Mouse (Mus musculus): ENCODE measurements around the gene Olfr1205. TPM values are rescaled to one million over a fixed set of nuclear protein-coding genes. Genes with fewer than 3 reads are reported as not detected.

Olfr1205 gene
- not detected for total RNA-seq (2021)
- long read RNA-seq, experiment 1, result 0 reads
- long read RNA-seq, experiment 2, result 0 reads

GRCm38 (mm10) chr2:88829437-88829836 is at the start of gene Olfr1205:
Olfr1205 (plus strand) TSS chr2:88829737.
- DNase-seq (ENCODE audit: low spot score in 2 of 2), result no peak

- DNase-seq (ENCODE audit: low spot score in 2 of 2), result no peak
Measured at GRCm38 (mm10) chr2:88792736-88793135, 36.8 kb upstream of the Olfr1205 start, which contains the start of gene Olfr1201. Olfr1201 (plus strand) TSS chr2:88793036.

GRCm38 (mm10) chr2:88814196-88814595 is 15.3 kb upstream of the Olfr1205 start, which contains the start of gene Olfr1202:
Olfr1202 (plus strand) TSS chr2:88814496.
- DNase-seq (ENCODE audit: low spot score in 2 of 2), result no peak

- no peak for DNase-seq (ENCODE audit: low spot score in 2 of 2)
Measured at GRCm38 (mm10) chr2:88838477-88838876, 8.9 kb downstream of the Olfr1205 start.

GRCm38 (mm10) chr2:88848992-88849391 is 19.5 kb downstream of the Olfr1205 start, which contains the start of gene Olfr1204:
Olfr1204 (plus strand) TSS chr2:88849292.
- DNase-seq (ENCODE audit: low spot score in 2 of 2), result no peak

GRCm38 (mm10) chr2:88862931-88863330 is 33.4 kb downstream of the Olfr1205 start, which contains the start of gene Olfr1206:
Olfr1206 (plus strand) TSS chr2:88863231.
- no peak for DNase-seq (ENCODE audit: low spot score in 2 of 2)

Other genes with a start within 250 kb of the Olfr1205 start
- not detected for gene Olfr1189, start 243.3 kb upstream of the Olfr1205 start, total RNA-seq (2021)
- not detected for gene Olfr1191-ps1, start 189.2 kb upstream of the Olfr1205 start, total RNA-seq (2021)
- not detected for gene Olfr1192-ps1, start 181.2 kb upstream of the Olfr1205 start, total RNA-seq (2021)
- not detected for gene Olfr1193, start 154.1 kb upstream of the Olfr1205 start, total RNA-seq (2021)
- not detected for gene Olfr1195, start 140.6 kb upstream of the Olfr1205 start, total RNA-seq (2021)
- not detected for gene Olfr1196, start 125.1 kb upstream of the Olfr1205 start, total RNA-seq (2021)
- gene Olfr1197, start 97.4 kb upstream of the Olfr1205 start, total RNA-seq (2021), result not detected
- gene Olfr1198, start 78.4 kb upstream of the Olfr1205 start, total RNA-seq (2021), result not detected
- gene Olfr1199, start 69.3 kb upstream of the Olfr1205 start, total RNA-seq (2021), result not detected
- not detected for gene Olfr1200, start 59.2 kb upstream of the Olfr1205 start, total RNA-seq (2021)
- not detected for gene Olfr1201, start 36.7 kb upstream of the Olfr1205 start, total RNA-seq (2021)
- under 1 TPM in 1 of 2 experiments, not detected in 1; 0.07 TPM for gene Olfr1202, start 15.2 kb upstream of the Olfr1205 start, total RNA-seq (2021)
- gene Olfr1204, start 19.6 kb downstream of the Olfr1205 start, total RNA-seq (2021), result not detected
- not detected for gene Olfr1206, start 33.5 kb downstream of the Olfr1205 start, total RNA-seq (2021)
- not detected for gene Olfr1208, start 72.6 kb downstream of the Olfr1205 start, total RNA-seq (2021)
- gene Olfr1209, start 85.4 kb downstream of the Olfr1205 start, total RNA-seq (2021), result not detected
- gene Olfr1211, start 108.4 kb downstream of the Olfr1205 start, total RNA-seq (2021), result not detected
- not detected for gene Olfr1212, start 124.2 kb downstream of the Olfr1205 start, total RNA-seq (2021)
- not detected for gene Gm13762, start 150.5 kb downstream of the Olfr1205 start, total RNA-seq (2021)
- not detected for gene Olfr1214, start 162.9 kb downstream of the Olfr1205 start, total RNA-seq (2021)
- gene Olfr1215, start 177.2 kb downstream of the Olfr1205 start, total RNA-seq (2021), result not detected
- not detected for gene Olfr1216, start 188.6 kb downstream of the Olfr1205 start, total RNA-seq (2021)
- not detected for gene Olfr1217, start 202.3 kb downstream of the Olfr1205 start, total RNA-seq (2021)
- not detected for gene Olfr1218, start 231.4 kb downstream of the Olfr1205 start, total RNA-seq (2021)

Data from gastrocnemius, postnatal 4 days (tissue).